Mouse (Mus musculus): ENCODE measurements around the gene Sema3f. TPM values are rescaled to one million over a fixed set of nuclear protein-coding genes. Genes with fewer than 3 reads are reported as not detected.

Gene Sema3f
- polyA plus RNA-seq, 1 experiment, result 41.3 TPM

DNA sequence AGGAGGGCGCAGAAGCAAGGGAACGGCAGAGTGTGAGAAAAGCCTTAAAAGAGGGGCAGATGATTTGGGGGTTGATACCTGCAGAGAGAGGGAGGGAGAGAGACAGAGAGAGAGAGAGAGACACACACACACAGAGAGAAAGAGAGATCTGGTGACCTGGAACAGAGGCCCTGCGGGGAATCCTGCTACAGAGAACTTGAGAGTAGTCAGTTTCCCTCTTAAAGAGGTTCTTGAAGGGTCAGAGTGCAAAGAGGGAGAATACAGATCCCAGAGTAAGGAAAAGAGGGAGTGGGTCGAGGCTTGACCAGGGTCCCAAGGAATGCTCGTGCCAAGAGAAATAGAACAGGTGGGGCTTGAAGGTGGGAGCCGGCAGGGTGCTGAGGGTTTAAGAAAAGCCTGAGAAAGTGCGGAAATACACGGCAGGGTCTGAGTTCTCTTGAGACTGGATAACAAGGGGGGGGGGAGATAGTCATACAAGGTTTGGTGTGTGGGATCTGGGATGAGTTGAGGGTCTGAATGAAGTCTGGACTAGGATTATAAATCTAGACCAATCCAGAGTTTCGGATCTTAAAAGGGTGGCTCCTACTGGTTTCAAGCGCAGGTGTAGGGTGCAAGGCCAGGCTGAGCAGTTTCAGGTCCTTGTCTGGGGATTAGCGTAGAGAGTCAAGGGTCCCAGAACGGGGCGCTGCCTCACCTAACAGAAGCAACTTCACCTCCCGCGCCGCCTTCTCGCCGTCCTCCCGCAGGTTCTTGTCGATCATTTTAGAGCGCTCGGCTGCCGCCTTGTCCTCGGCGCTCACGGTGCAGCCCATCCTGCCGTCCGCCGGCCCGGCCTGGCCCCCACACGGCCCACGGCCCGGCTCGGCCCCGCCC, 75.6 kb downstream of the Sema3f start:
- Histone ChIP-seq H3K4me1 (replicated peaks; ENCODE audit: control insufficient read depth, insufficient read depth, low read length) (peaks cover 37% of the 10 kb centered on the region), H3K27me3 (ENCODE audit: control insufficient read depth, insufficient read depth, low read length) (no peaks in the 10 kb centered on the region), H3K4me3 (ENCODE audit: control insufficient read depth, insufficient read depth, low read length) (peak overlapping the region; percentile 85), H3K36me3 (ENCODE audit: control insufficient read depth, insufficient read depth, low read length) (no peaks in the 10 kb centered on the region), H3K27ac (ENCODE audit: control insufficient read depth, insufficient read depth, low read length) (peak overlapping the region; percentile 77)
- DNase-seq, result peak; percentile 51
- TF ChIP-seq CTCF (IDR thresholded peaks at IDR 0.05; ENCODE audit: borderline replicate concordance, control insufficient read depth, extremely low read depth, insufficient read depth, low read length, poor library complexity) (no peak), POLR2A (IDR thresholded peaks at IDR 0.05; ENCODE audit: control insufficient read depth, extremely low read depth, insufficient read depth, low read length, poor library complexity) (no peak)
- under 1% methylated on average over 35 of the region's 35 CpGs for WGBS

DNA sequence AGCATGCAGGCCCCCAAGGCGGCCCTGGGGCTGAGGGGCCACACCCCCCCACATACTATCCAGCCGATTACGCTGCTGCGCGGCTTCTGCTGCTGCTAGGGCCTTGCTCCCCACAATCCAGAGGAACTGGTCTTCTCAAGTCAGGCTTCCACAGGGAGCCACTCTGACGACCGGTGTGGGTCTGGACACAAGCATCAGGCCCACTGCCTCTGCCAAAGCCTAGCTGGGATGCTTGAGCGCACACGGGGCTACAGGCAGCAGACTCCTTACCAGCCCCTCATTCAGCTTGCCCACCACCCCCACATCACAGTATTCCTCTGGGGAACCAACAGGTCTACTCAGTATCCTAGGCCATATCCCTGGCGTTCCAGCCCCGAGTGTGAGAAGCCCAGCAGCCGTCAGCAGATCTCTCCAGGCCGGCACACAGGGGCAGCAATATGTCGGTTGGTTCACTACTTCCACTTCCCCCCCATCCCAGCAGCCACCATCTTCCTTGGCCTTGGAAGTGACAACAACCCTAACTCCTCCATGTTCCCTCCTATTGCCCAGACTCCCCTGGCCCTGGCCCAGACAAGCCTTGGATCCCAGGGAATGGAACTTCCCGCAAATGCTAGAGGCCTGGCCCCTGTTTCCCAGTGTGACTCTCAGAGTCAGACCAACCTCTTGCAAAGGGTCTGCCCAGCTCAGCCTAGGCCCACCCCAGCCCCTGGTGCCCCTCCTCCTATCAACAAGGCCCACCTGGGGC, 76.4 kb downstream of the Sema3f start:
- H3K4me3 ChIP-seq (ENCODE audit: control insufficient read depth, insufficient read depth, low read length), result peak overlapping the region; percentile 85
- TF ChIP-seq CTCF (IDR thresholded peaks at IDR 0.05; ENCODE audit: borderline replicate concordance, control insufficient read depth, extremely low read depth, insufficient read depth, low read length, poor library complexity), result no peak
- TF ChIP-seq POLR2A (IDR thresholded peaks at IDR 0.05; ENCODE audit: control insufficient read depth, extremely low read depth, insufficient read depth, low read length, poor library complexity), result no peak
- 2% methylated on average over 15 of the region's 15 CpGs for WGBS
- no peak for DNase-seq
- H3K4me1 ChIP-seq (replicated peaks; ENCODE audit: control insufficient read depth, insufficient read depth, low read length), result peaks cover 45% of the 10 kb centered on the region
- no peaks in the 10 kb centered on the region for H3K27me3 ChIP-seq (ENCODE audit: control insufficient read depth, insufficient read depth, low read length)
- H3K27ac ChIP-seq (ENCODE audit: control insufficient read depth, insufficient read depth, low read length), result peak overlapping the region; percentile 77
- H3K36me3 ChIP-seq (ENCODE audit: control insufficient read depth, insufficient read depth, low read length), result no peaks in the 10 kb centered on the region

DNA sequence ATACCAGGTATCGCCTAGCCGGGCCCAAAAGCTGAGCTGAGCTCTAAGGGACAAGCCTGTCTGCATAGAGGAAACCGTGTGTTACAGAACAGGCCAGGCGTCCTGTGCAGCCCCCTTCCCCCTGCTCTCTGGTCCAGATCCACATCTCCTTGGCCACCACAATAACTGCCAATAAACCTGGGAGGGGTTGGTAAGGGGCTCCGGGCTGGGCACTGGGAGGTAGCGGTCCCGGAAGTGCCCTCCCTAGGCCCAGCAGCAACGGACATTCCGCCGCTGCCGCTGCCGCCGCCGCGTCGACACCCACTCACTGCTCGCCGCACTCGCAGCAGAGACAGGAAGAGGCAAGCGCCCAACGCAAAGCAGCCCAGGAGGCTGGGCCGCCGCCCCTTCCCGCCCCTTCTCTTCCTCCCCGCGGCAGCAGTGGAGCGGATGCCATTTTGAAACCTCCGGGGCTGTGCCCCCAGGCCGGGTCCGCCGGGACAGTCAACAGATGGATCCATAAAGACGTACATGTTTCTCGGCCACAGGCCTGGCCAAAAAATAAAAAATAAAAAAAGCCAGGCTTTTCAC, 77.1 kb downstream of the Sema3f start:
- no peaks in the 10 kb centered on the region for H3K27me3 ChIP-seq (ENCODE audit: control insufficient read depth, insufficient read depth, low read length)
- TF ChIP-seq CTCF (IDR thresholded peaks at IDR 0.05; ENCODE audit: borderline replicate concordance, control insufficient read depth, extremely low read depth, insufficient read depth, low read length, poor library complexity) (no peak), POLR2A (IDR thresholded peaks at IDR 0.05; ENCODE audit: control insufficient read depth, extremely low read depth, insufficient read depth, low read length, poor library complexity) (peak; percentile 98)
- WGBS, result under 1% methylated on average over 33 of the region's 33 CpGs
- DNase-seq, result peak; percentile 88
- H3K4me1 ChIP-seq (replicated peaks; ENCODE audit: control insufficient read depth, insufficient read depth, low read length), result peaks cover 52% of the 10 kb centered on the region
- no peaks in the 10 kb centered on the region for H3K36me3 ChIP-seq (ENCODE audit: control insufficient read depth, insufficient read depth, low read length)
- peak overlapping the region; percentile 80 for H3K27ac ChIP-seq (ENCODE audit: control insufficient read depth, insufficient read depth, low read length)
- peak overlapping the region; percentile 85 for H3K4me3 ChIP-seq (ENCODE audit: control insufficient read depth, insufficient read depth, low read length)

DNA sequence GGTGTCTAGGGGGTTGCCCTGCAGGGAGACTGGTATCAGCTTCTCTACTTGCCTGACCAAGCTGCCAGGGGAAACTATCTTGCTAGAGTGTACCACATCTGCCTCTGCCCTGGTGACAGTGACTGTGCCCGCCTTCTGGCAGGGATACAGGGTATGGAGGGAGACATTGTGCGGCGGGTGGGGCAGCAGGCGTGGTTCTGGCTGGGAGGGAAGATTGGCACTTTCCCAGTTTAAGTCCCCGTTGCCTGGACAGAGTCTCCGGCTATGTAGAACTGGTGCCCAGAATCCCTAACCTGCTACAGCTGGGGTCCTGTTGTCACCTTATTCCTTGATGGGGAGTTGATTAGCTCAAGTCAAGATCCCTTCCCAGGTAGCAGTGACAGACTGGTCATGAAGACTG, 77.8 kb downstream of the Sema3f start:
- WGBS, result 71% methylated on average over 6 of the region's 6 CpGs
- Histone ChIP-seq H3K27ac (ENCODE audit: control insufficient read depth, insufficient read depth, low read length) (peak overlapping the region; percentile 80), H3K36me3 (ENCODE audit: control insufficient read depth, insufficient read depth, low read length) (no peaks in the 10 kb centered on the region), H3K27me3 (ENCODE audit: control insufficient read depth, insufficient read depth, low read length) (no peaks in the 10 kb centered on the region), H3K4me3 (ENCODE audit: control insufficient read depth, insufficient read depth, low read length) (peak overlapping the region; percentile 85), H3K4me1 (replicated peaks; ENCODE audit: control insufficient read depth, insufficient read depth, low read length) (peaks cover 59% of the 10 kb centered on the region)
- TF ChIP-seq CTCF (IDR thresholded peaks at IDR 0.05; ENCODE audit: borderline replicate concordance, control insufficient read depth, extremely low read depth, insufficient read depth, low read length, poor library complexity), result no peak
- no peak for TF ChIP-seq POLR2A (IDR thresholded peaks at IDR 0.05; ENCODE audit: control insufficient read depth, extremely low read depth, insufficient read depth, low read length, poor library complexity)
- DNase-seq, result peak; percentile 22

GRCm38 (mm10) chr9:107631861-107632260, 78.4 kb downstream of the Sema3f start:
- Histone ChIP-seq H3K4me3 (ENCODE audit: control insufficient read depth, insufficient read depth, low read length) (no peak overlapping the region), H3K36me3 (ENCODE audit: control insufficient read depth, insufficient read depth, low read length) (no peaks in the 10 kb centered on the region), H3K27ac (ENCODE audit: control insufficient read depth, insufficient read depth, low read length) (0 out of 2 replicates have a peak overlapping the region, but pooled peaks have one; percentile 0), H3K27me3 (ENCODE audit: control insufficient read depth, insufficient read depth, low read length) (no peaks in the 10 kb centered on the region), H3K4me1 (replicated peaks; ENCODE audit: control insufficient read depth, insufficient read depth, low read length) (peaks cover 65% of the 10 kb centered on the region)
- no peak for TF ChIP-seq CTCF (IDR thresholded peaks at IDR 0.05; ENCODE audit: borderline replicate concordance, control insufficient read depth, extremely low read depth, insufficient read depth, low read length, poor library complexity)
- no peak for TF ChIP-seq POLR2A (IDR thresholded peaks at IDR 0.05; ENCODE audit: control insufficient read depth, extremely low read depth, insufficient read depth, low read length, poor library complexity)
- 96% methylated on average over 8 of the region's 8 CpGs for WGBS
- DNase-seq, result no peak

Other genes with a start within 250 kb of the Sema3f start
- gene Tmem115, start 176.5 kb downstream of the Sema3f start, polyA plus RNA-seq (2012; rRNA removed), result 49.6 and 55.7 TPM in 2 replicates
- gene Cyb561d2, start 168.3 kb downstream of the Sema3f start, polyA plus RNA-seq (2012; rRNA removed), result 78.7 and 84.3 TPM in 2 replicates
- gene Nprl2, start 168.2 kb downstream of the Sema3f start, polyA plus RNA-seq (2012; rRNA removed), result 74.5 and 83.5 TPM in 2 replicates
- gene Zmynd10, start 163.2 kb downstream of the Sema3f start, polyA plus RNA-seq (2012; rRNA removed), result 2.9 and 3.4 TPM in 2 replicates
- 48.8 and 50.8 TPM in 2 replicates for gene Rassf1, start 158.9 kb downstream of the Sema3f start, polyA plus RNA-seq (2012; rRNA removed)
- gene Tusc2, start 147.2 kb downstream of the Sema3f start, polyA plus RNA-seq (2012; rRNA removed), result 67.3 and 68.1 TPM in 2 replicates
- gene Hyal2, start 142.5 kb downstream of the Sema3f start, polyA plus RNA-seq (2012; rRNA removed), result 35.6 and 39.8 TPM in 2 replicates
- 8.3 and 10.9 TPM in 2 replicates for gene Hyal1, start 133.5 kb downstream of the Sema3f start, polyA plus RNA-seq (2012; rRNA removed)
- gene Naa80, start 131.6 kb downstream of the Sema3f start, polyA plus RNA-seq (2012; rRNA removed), result 102 and 103 TPM in 2 replicates
- gene Hyal3, start 129.7 kb downstream of the Sema3f start, polyA plus RNA-seq (2012; rRNA removed), result 2.4 TPM in 2 replicates
- 65.1 and 67.4 TPM in 2 replicates for gene Ifrd2, start 122.8 kb downstream of the Sema3f start, polyA plus RNA-seq (2012; rRNA removed)
- 4.3 and 4.9 TPM in 2 replicates for gene Sema3b, start 101.2 kb downstream of the Sema3f start, polyA plus RNA-seq (2012; rRNA removed)
- 1,154 and 1,267 TPM in 2 replicates for gene Gnai2, start 75.1 kb downstream of the Sema3f start, polyA plus RNA-seq (2012; rRNA removed)
- 9.1 and 11.2 TPM in 2 replicates for gene Slc38a3, start 40.9 kb downstream of the Sema3f start, polyA plus RNA-seq (2012; rRNA removed)
- gene Gnat1, start 30.8 kb downstream of the Sema3f start, polyA plus RNA-seq (2012; rRNA removed), result 0.13 and 0.34 TPM in 2 replicates
- gene Rbm5, start 60.5 kb upstream of the Sema3f start, polyA plus RNA-seq (2012; rRNA removed), result 176 and 197 TPM in 2 replicates
- 29.0 and 32.1 TPM in 2 replicates for gene Rbm6, start 162.8 kb upstream of the Sema3f start, polyA plus RNA-seq (2012; rRNA removed)
- gene Mon1a, start 177.7 kb upstream of the Sema3f start, polyA plus RNA-seq (2012; rRNA removed), result 57.0 and 62.7 TPM in 2 replicates
- 8.5 and 13.0 TPM in 2 replicates for gene Mst1r, start 196.4 kb upstream of the Sema3f start, polyA plus RNA-seq (2012; rRNA removed)
- 0.11 TPM in 1 of 2 replicates, not detected in the other for gene Actl11, start 218.0 kb upstream of the Sema3f start, polyA plus RNA-seq (2012; rRNA removed)
- gene Camkv, start 225.2 kb upstream of the Sema3f start, polyA plus RNA-seq (2012; rRNA removed), result 18.7 and 21.0 TPM in 2 replicates
- gene Traip, start 239.7 kb upstream of the Sema3f start, polyA plus RNA-seq (2012; rRNA removed), result 9.2 and 15.7 TPM in 2 replicates